Mouse (Mus musculus): ENCODE measurements around the gene Mink1.

- TF ChIP-seq CTCF (IDR thresholded peaks at IDR 0.05; ENCODE audit: borderline replicate concordance, insufficient read depth, low read depth, low read length) (no peak), POLR2A (IDR thresholded peaks at IDR 0.05; ENCODE audit: borderline replicate concordance, insufficient read depth, low read length) (no peak)
Observed at GRCm38 (mm10) chr11:70596094-70596493, 33.4 kb downstream of the Mink1 start.
